Mouse (Mus musculus): ENCODE data around the gene Cfap97d2.

- TF ChIP-seq CTCF (IDR thresholded peaks at IDR 0.05 in 2 of 3, conservative IDR thresholded peaks at IDR 0.05 in 1 of 3; ENCODE audit: control insufficient read depth in 1 of 3, insufficient read depth in 1 of 3, low read depth in 2 of 3, low read length in 3 of 3, poor library complexity in 1 of 3, severe bottlenecking in 1 of 3) = no peak
- TF ChIP-seq ZNF384 (IDR thresholded peaks at IDR 0.05; ENCODE audit: low read depth, low read length) = no peak
- no peak for TF ChIP-seq USF2 (IDR thresholded peaks at IDR 0.05; ENCODE audit: borderline replicate concordance in 1 of 2, insufficient read depth in 1 of 2, low read depth in 1 of 2, low read length in 2 of 2)
- no peak for TF ChIP-seq USF1 (IDR thresholded peaks at IDR 0.05; ENCODE audit: low read depth, low read length)
- no peak for TF ChIP-seq GATA1 (IDR thresholded peaks at IDR 0.05; ENCODE audit: low read depth, low read length)
- TF ChIP-seq E2F4 (IDR thresholded peaks at IDR 0.05; ENCODE audit: borderline replicate concordance, low read depth, low read length) = no peak
- no peak for TF ChIP-seq ZKSCAN1 (IDR thresholded peaks at IDR 0.05; ENCODE audit: low read depth, low read length)
- TF ChIP-seq MAZ (IDR thresholded peaks at IDR 0.05; ENCODE audit: low read depth, low read length) = no peak
- TF ChIP-seq TCF12 (IDR thresholded peaks at IDR 0.05; ENCODE audit: low read depth, low read length) = no peak
- no peak for TF ChIP-seq NELFE (IDR thresholded peaks at IDR 0.05; ENCODE audit: low read depth, low read length)
- TF ChIP-seq TAL1 (IDR thresholded peaks at IDR 0.05; ENCODE audit: low read length) = no peak
- no peak for TF ChIP-seq POLR2A (IDR thresholded peaks at IDR 0.05; ENCODE audit: control insufficient read depth in 1 of 2, insufficient read depth in 1 of 2, low read depth in 1 of 2, low read length in 2 of 2, poor library complexity in 1 of 2)
- TF ChIP-seq GABPA (IDR thresholded peaks at IDR 0.05; ENCODE audit: low read depth, low read length) = no peak
Measured at GRCm38 (mm10) chr8:13703756-13704155, 1.9 kb upstream of the Cfap97d2 start.

Measured in MEL (cell line).